Mouse (Mus musculus) heart, adult 2 months (tissue): Measurements from ENCODE around the gene Myh3. TPM values are rescaled to one million over a fixed set of nuclear protein-coding genes. Genes with fewer than 3 reads are reported as not detected.

ENCODE experiments used
- DNase-seq, 2 experiments: peaks; one replicate each; pipeline ENCODE4 v3.0.0; 2021
- H3K27ac ChIP-seq: fragments of 200-600 bp; 2 replicates; pipeline ENCODE4 v1.8.1; 2022
- H3K27me3 ChIP-seq: fragments of 200-500 bp; 2 replicates; pipeline ENCODE4 v1.6.1; 2012; ENCODE audit warnings: mild to moderate bottlenecking, low read length, inconsistent platforms, mixed read lengths; ENCODE audit not compliant: control insufficient read depth, insufficient read depth
- H3K36me3 ChIP-seq: fragments of 200-500 bp; 2 replicates; pipeline ENCODE4 v1.6.1; 2012; ENCODE audit warnings: low read length, inconsistent platforms; ENCODE audit not compliant: control insufficient read depth, insufficient read depth
- H3K4me1 ChIP-seq: fragments of 200-500 bp; 2 replicates; pipeline ENCODE4 v1.6.1; 2011; ENCODE audit warnings: low read length; ENCODE audit not compliant: control insufficient read depth, insufficient read depth
- H3K4me3 ChIP-seq: fragments of 200-600 bp; 2 replicates; pipeline ENCODE4 v1.8.1; 2022
- H3K79me2 ChIP-seq: fragments of 200-500 bp; replicated peaks from 2 replicates; pipeline ENCODE4 v1.6.1; 2012; ENCODE audit warnings: mild to moderate bottlenecking, inconsistent platforms, low read length, moderate library complexity, mixed read lengths; ENCODE audit not compliant: control insufficient read depth, insufficient read depth
- H3K9ac ChIP-seq: fragments of 200-500 bp; 2 replicates; pipeline ENCODE4 v1.6.1; 2012; ENCODE audit warnings: low read depth, mild to moderate bottlenecking, control low read depth, inconsistent platforms, low read length, mixed read lengths
- CTCF ChIP-seq: fragments of 200-600 bp; IDR thresholded peaks from 2 replicates; pipeline ENCODE4 v1.8.1; 2022; ENCODE audit warnings: antibody characterized with exemption, mild to moderate bottlenecking, moderate library complexity
- EP300 ChIP-seq: fragments of 200-500 bp; IDR thresholded peaks from 2 replicates; pipeline ENCODE4 v1.6.1; 2011; ENCODE audit warnings: low read depth, low read length, control low read depth; ENCODE audit not compliant: insufficient read depth
- POLR2A ChIP-seq: fragments of 200-500 bp; IDR thresholded peaks from 2 replicates; pipeline ENCODE4 v1.6.1; 2011; ENCODE audit warnings: mild to moderate bottlenecking, low read depth, low read length, control low read depth; ENCODE audit not compliant: insufficient read depth
- WGBS: fragments of 180-500 bp; shearing (Covaris S2); methylation state at CpG from one replicate; pipeline ENCODE4 v1.1.7; 2018; 5-methylcytosine and 5-hydroxymethylcytosine counted together
- intact Hi-C: fragments of 180-260 bp; cut with DNase I; formaldehyde crosslinking; loops from one replicate; pipeline ENCODE4 v1.15.1; 2025
- polyA plus RNA-seq: library from polyadenylated mRNA; depleted of rRNA; stranded (reverse); fragments of >200 nt; gene quantifications from 2 replicates; pipeline ENCODE4 v1.2.3, GENCODE M21; 2012
- total RNA-seq, 2 experiments: library from RNA; stranded (reverse); gene quantifications; 2 replicates each; pipeline ENCODE4 v1.2.3; 2021

Myh3 gene
- total and polyA plus RNA-seq, 3 experiments, result not detected

- Histone ChIP-seq H3K9ac (no peak overlapping the region), H3K36me3 (no peaks in the 10 kb centered on the region; the same call in 1 of the 2 replicates), H3K4me1 (no peaks in the 10 kb centered on the region), H3K79me2 (no peaks in the 10 kb centered on the region; the same call in 1 of the 2 replicates), H3K4me3 (no peak overlapping the region), H3K27ac (no peak overlapping the region), H3K27me3 (no peaks in the 10 kb centered on the region)
- TF ChIP-seq POLR2A, result no peak
- no peak for TF ChIP-seq EP300
- TF ChIP-seq CTCF, result no peak
- WGBS, result 87% methylated on average over 3 of the region's 3 CpGs
- DNase-seq, result no peak
- intact Hi-C loops, result no loop called here
These were observed 15.4 kb upstream of the Myh3 start for GRCm38 (mm10) chr11:67062726-67063125.

- H3K4me3 ChIP-seq, result no peak overlapping the region
- DNase-seq, result no peak
- no peaks in the 10 kb centered on the region for H3K4me1 ChIP-seq
- TF ChIP-seq EP300 (no peak), POLR2A (no peak), CTCF (no peak)
- no peaks in the 10 kb centered on the region for H3K79me2 ChIP-seq
- intact Hi-C loops, result no loop called here
- WGBS, result 84% methylated on average over 3 of the region's 3 CpGs
- H3K27me3 ChIP-seq, result no peaks in the 10 kb centered on the region
- no peak overlapping the region for H3K9ac ChIP-seq
- no peaks in the 10 kb centered on the region for H3K36me3 ChIP-seq
- H3K27ac ChIP-seq, result no peak overlapping the region
These were observed 10.4 kb upstream of the Myh3 start for GRCm38 (mm10) chr11:67067741-67068140.

- Histone ChIP-seq H3K4me1 (no peaks in the 10 kb centered on the region), H3K27ac (no peak overlapping the region), H3K36me3 (no peaks in the 10 kb centered on the region), H3K27me3 (no peaks in the 10 kb centered on the region), H3K79me2 (no peaks in the 10 kb centered on the region), H3K4me3 (no peak overlapping the region), H3K9ac (no peak overlapping the region)
- intact Hi-C loops, result no loop called here
- no peak for DNase-seq
- whole genome bisulfite sequencing, result 42% methylated on average over 15 of the region's 15 CpGs
- TF ChIP-seq POLR2A (no peak), EP300 (no peak), CTCF (no peak)
These were observed 5.4 kb upstream of the Myh3 start for GRCm38 (mm10) chr11:67072615-67073130.

GRCm38 (mm10) chr11:67075036-67075435 lies 3.1 kb upstream of the Myh3 start:
- Histone ChIP-seq H3K9ac (no peak overlapping the region), H3K27ac (no peak overlapping the region), H3K4me1 (no peaks in the 10 kb centered on the region; the same call in 1 of the 2 replicates), H3K79me2 (no peaks in the 10 kb centered on the region), H3K36me3 (no peaks in the 10 kb centered on the region), H3K27me3 (no peaks in the 10 kb centered on the region), H3K4me3 (no peak overlapping the region)
- WGBS, result 45% methylated on average over 3 of the region's 3 CpGs
- TF ChIP-seq POLR2A, result no peak
- TF ChIP-seq CTCF, result no peak
- TF ChIP-seq EP300, result no peak
- DNase-seq, result no peak
- intact Hi-C loops, result no loop called here

GRCm38 (mm10) chr11:67076781-67077180 lies 1.3 kb upstream of the Myh3 start:
- Histone ChIP-seq H3K9ac (no peak overlapping the region), H3K79me2 (no peaks in the 10 kb centered on the region), H3K36me3 (no peaks in the 10 kb centered on the region), H3K4me1 (no peaks in the 10 kb centered on the region; the same call in 1 of the 2 replicates), H3K4me3 (no peak overlapping the region), H3K27me3 (no peaks in the 10 kb centered on the region), H3K27ac (no peak overlapping the region)
- DNase-seq, result no peak
- WGBS, result 86% methylated on average over 5 of the region's 5 CpGs
- TF ChIP-seq CTCF (no peak), EP300 (no peak), POLR2A (no peak)
- intact Hi-C loops, result no loop called here

- Histone ChIP-seq H3K79me2 (no peaks in the 10 kb centered on the region), H3K9ac (no peak overlapping the region), H3K27me3 (no peaks in the 10 kb centered on the region), H3K36me3 (no peaks in the 10 kb centered on the region), H3K4me3 (no peak overlapping the region), H3K4me1 (no peaks in the 10 kb centered on the region; the same call in 1 of the 2 replicates), H3K27ac (no peak overlapping the region)
- DNase-seq, result no peak
- intact Hi-C loops, result no loop called here
- WGBS, result 55% methylated on average over 3 of the region's 3 CpGs
- TF ChIP-seq POLR2A, result no peak
- no peak for TF ChIP-seq EP300
- no peak for TF ChIP-seq CTCF
These were observed 665 bp upstream of the Myh3 start for GRCm38 (mm10) chr11:67077435-67077834.
